Mouse (Mus musculus) layer of hippocampus, adult 2 months (tissue): ENCODE measurements at regions not wholly inside any gene's neighbourhood (a gene's known extent, or its start where the extent isn't known, plus 50 kb on each side); places are given as distances from the start of the nearest gene placed in this dataset.

Experiments used
- DNase-seq, 2 experiments: peaks; one replicate each; pipeline ENCODE4 v3.0.0; 2022; ENCODE audit warnings: low spot score in 2 of 2
- H3K27ac ChIP-seq: fragments of 200-600 bp; 2 replicates; pipeline ENCODE4 v1.8.1; 2022
- H3K4me3 ChIP-seq: fragments of 200-600 bp; 2 replicates; pipeline ENCODE4 v1.8.1; 2022; ENCODE audit warnings: mild to moderate bottlenecking
- CTCF ChIP-seq: fragments of 200-600 bp; conservative IDR thresholded peaks from 2 replicates; pipeline ENCODE4 v1.8.1; 2022; ENCODE audit warnings: antibody characterized with exemption, mild to moderate bottlenecking, moderate library complexity

DNA sequence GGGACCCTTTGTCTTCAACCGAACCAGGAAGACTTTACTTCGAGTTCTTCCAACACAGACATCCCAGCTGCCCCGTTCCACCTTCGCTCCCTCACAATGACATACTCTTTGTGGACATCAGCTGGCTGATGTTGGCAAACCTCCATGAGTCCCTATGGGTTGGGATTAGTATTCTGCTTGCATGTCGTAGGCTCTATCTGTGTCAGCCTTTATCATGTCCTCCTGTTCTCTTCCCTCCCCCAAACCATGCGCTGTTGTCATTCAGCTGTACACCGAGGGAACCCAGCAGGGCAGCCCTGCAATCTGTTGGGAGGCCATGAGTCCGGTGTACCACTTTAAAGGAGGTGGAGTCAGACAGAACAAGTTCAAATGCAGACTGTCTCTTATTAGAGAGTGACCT is 186.8 kb downstream of the Cbln4 start:
- no peak for DNase-seq
- no peak for TF ChIP-seq CTCF
- H3K4me3 ChIP-seq: no peak overlapping the region

DNA sequence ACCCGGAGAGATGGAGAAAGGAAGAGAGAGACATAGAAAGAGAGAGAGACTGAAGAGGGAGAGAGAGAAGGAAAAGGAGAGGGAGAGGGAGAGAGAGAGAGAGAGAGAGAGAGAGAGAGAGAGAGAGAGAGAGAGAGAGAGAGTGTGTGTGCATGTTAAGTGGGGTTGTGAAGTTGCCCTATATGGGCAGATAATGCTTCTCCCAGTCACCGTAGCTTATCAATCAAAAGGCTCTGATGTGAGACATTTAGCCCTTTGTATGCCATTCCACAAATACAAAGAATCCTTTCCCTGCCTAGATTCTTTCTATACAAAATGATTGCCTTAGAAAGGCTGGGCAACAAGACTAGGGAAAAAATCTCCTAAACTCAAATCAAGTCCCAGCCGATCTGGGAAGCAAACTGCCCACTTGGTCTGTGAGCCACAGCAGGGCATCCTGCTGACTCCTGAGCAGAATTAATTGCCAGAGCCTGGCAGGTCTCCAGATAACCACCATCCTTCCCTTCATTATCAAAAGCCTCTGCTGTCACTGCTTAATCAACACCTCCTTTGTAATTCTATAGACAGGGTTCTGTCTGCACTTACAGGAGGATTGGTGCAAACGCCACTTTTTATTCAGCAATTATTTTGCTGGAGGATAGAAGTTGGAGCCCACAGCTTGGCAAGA is 196.3 kb downstream of the Cbln4 start:
- H3K4me3 ChIP-seq: no peak overlapping the region
- no peak overlapping the region for H3K27ac ChIP-seq
- no peak for DNase-seq
- TF ChIP-seq CTCF: no peak

More for the DNA sequence above, 186.8 kb downstream of the Cbln4 start:
- H3K27ac ChIP-seq: no peak overlapping the region

DNA sequence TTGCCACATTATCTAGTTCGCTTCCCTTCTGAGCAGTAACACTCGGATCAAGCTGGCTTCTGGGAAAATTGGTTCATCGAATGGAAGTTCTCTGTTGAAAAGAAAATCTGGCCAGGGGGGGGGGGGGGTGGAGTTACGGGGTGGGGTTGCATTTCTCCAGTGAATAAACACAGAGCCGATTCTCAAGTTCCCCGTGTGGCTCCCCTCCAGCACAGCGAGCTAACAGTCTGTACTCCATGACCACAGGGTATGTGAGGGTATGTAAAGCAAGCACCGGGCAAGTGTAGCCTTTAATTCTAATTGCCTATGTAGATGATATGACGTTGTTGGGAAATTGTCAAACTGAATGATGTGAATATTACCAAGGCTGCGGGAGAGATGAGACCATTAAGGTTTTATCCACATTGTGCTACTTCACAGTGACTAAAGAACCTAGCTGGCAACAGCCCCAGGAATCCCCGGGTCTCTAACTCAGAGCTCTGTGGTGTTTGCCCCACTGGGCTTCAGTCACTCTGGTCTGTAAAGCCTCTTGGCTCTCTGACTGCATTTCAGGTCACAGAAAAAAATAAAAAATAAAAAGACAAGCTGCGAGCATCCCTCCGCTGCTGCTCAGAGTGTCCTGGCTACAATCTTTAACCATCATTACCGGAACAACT is 203.1 kb downstream of the Cbln4 start:
- DNase-seq: no peak
- H3K4me3 ChIP-seq: peak overlapping the region; percentile 31
- no peak for TF ChIP-seq CTCF
- H3K27ac ChIP-seq: no peak overlapping the region

DNA sequence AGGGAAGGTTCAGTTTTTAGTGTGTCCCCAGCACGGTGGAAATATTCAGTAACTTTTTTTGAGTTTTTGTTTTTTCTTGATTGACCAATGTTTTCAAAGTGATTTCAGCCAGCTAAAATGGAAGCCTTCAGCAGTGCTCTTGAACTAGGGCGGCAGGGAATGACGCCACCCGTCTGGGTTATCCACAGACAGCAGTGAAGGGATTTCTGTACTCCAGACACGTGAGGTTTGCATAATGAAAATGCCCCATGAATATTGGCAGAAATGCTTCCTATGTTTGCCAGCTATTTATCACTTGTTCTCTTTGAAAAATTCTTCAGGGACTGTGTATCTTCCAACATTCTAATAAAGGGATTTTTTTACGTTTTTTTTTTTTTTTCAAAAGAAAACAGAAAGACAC is 221.1 kb downstream of the Cbln4 start:
- DNase-seq: no peak
- no peak overlapping the region for H3K4me3 ChIP-seq
- TF ChIP-seq CTCF: no peak

DNA sequence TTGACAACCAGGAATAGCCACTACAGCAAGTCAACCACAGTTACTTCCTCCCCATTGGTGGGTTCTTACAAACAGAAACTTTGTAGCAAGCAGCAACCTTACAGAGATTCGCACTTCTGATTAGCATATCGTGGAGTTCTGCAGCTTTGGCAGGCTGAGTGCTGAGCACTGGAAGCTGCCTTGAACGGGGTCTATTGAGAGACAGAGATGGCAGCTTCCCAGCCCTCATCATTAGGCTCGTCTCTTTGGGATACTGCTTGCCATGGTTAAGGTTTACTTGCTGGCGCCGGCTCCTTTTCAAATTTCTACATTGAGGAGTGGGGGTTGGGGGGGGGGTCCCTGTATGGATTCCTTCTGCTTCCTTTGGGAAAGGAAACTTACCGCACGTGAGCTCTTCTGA is 224.8 kb downstream of the Cbln4 start:
- Histone ChIP-seq H3K4me3 (no peak overlapping the region), H3K27ac (no peak overlapping the region)
- TF ChIP-seq CTCF: no peak
- no peak for DNase-seq

More for the DNA sequence above, 221.1 kb downstream of the Cbln4 start:
- H3K27ac ChIP-seq: no peak overlapping the region

DNA sequence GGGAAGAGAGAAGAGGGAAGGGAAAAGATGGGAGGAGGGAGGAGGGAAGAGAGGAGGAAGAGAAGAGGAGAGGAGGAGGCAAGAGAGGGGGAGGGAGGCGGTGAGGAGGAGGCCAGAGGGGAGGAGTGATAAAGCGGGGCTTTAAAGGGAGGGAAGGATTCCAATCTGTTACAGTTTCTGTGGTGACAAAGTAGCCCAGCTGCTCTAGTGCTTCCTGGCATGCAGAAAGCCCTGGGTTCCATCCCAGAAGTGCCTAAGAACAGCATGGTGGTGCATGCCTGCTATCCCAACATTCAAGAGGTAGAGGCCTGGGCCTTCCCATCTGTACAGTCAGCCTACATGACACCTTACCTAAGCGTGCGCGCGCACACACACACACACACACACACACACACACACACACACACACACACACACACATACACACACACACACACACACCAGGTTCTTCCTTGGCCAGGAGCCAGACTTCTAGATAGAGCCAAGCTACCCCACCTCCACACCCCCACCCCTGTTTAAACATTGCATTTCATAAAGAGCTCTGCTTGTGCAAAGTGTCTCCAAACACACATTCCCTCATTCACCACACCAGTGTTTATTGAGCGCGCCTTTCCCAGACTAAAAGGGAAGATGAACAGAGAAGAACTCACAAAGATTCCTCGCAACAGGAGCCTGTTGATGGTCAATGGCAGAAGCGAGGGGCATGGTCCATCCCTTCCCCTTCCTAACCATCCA is 226.4 kb downstream of the Cbln4 start:
- Histone ChIP-seq H3K27ac (no peak overlapping the region), H3K4me3 (no peak overlapping the region)
- DNase-seq: peak; percentile 42 to 66
- no peak for TF ChIP-seq CTCF

DNA sequence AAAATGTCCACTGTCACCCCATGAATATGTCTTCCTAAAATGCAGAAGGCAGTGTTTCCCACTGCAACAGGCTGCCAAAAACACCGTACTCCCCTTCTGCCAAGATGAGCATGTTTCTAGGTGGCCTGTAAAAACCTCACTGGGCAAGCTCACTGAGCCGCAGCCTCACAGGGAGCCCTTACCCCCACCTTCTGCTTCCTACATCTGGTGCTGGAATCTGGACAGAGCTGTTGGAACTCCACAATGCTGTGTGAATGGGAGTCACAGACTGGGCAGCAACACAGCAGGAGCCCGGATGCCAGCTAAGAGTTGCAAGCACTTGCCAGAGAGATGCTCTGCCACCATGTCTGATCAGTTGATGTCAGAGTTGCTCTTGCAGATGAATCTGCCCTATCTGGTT is 230.6 kb downstream of the Cbln4 start:
- Histone ChIP-seq H3K4me3 (no peak overlapping the region), H3K27ac (no peak overlapping the region)
- no peak for TF ChIP-seq CTCF
- no peak for DNase-seq

DNA sequence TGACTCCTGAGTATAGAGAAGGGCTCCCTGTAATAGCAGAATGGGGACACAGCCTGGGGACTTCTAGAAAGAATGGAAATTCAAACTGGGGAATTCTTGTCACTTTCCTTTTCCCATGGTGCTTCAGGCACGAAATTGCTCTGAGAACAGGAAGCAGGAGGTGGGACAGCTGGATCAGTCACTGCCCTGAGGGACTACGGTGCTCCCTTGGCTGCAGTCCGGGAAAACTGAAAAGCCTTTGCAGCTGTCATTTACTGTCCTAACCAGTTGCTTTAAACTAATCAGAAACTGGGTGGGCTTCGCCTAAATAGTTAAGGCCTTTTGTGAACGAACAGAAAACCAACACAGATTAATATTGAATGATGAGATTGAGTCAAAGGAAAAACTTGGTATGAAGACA is 237.9 kb downstream of the Cbln4 start:
- no peak for TF ChIP-seq CTCF
- Histone ChIP-seq H3K27ac (no peak overlapping the region), H3K4me3 (no peak overlapping the region)
- DNase-seq: no peak

DNA sequence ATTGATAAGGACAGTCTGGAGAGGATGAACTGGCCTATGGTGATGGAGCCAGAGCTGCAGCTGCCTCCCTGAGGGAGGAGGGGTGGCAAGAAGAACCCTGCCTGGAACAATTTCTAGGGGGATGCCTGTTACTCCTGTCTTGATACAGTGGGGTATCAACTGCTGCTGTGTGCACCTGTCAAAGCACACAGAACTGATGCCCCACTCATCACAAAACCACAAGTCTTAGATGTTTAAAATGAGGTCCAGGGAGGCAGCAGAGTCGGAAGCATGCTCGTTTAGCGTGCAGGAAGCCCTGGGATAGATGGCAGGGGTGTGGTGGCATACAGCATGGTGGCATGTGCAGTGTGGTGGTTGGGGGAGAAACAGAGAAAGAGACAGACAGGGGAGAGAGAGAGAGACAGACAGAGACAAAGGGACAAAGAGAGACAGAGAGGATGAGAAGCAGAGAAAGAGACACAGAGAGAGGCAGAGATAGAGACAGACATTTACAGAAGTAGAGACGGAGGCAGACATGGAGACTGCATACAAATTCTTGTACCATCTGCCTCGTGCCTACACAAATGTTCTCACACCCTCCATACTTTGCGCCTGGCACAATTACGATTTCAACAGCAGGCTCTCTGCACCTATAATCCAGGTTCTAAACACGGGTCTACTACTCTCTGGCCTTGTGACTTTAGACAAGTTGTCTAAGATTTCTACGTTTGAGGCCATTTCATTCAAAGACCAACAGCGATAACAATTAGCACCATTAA is 242.6 kb downstream of the Cbln4 start:
- Histone ChIP-seq H3K27ac (no peak overlapping the region), H3K4me3 (no peak overlapping the region)
- no peak for DNase-seq
- no peak for TF ChIP-seq CTCF

DNA sequence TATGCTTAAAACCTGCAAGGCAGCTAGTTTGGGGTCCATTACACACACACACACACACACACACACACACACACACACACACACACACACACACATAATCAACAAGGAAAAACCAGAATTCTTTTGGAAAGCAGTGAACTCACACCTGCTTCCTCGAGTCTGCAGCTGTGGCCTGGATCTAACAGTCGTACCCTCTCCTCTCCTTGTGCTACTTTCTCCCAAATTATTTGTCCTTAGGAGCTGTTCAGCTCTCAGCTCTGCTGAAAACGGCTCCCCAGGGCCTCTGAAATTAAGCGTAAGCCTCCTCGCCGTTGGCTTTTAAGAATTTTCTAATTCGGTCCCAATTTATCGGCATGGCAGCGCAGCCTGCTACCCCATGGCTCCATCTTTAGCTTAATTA is 243.9 kb downstream of the Cbln4 start:
- H3K4me3 ChIP-seq: no peak overlapping the region
- no peak for DNase-seq
- no peak for TF ChIP-seq CTCF
- H3K27ac ChIP-seq: no peak overlapping the region

DNA sequence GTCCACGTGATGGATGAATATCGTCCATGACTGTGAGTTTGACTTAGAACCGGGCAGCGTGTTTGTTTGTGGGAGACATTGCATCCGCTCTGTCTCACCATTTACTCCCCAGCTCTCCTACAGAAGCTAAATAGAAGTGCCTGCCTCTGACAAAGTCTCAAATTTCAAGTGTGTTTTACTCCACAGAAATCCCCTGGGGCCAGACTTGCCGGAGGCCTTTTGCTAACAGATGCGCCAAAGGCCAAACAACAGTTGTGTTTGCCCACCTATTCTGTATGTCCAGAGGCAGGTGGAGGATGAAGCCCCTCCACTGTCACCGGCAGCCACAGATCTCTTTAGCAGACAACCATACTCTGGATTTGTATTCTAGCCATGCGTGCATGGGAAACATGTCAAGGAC is 252.6 kb downstream of the Cbln4 start:
- no peak for TF ChIP-seq CTCF
- Histone ChIP-seq H3K4me3 (no peak overlapping the region), H3K27ac (no peak overlapping the region)
- no peak for DNase-seq

DNA sequence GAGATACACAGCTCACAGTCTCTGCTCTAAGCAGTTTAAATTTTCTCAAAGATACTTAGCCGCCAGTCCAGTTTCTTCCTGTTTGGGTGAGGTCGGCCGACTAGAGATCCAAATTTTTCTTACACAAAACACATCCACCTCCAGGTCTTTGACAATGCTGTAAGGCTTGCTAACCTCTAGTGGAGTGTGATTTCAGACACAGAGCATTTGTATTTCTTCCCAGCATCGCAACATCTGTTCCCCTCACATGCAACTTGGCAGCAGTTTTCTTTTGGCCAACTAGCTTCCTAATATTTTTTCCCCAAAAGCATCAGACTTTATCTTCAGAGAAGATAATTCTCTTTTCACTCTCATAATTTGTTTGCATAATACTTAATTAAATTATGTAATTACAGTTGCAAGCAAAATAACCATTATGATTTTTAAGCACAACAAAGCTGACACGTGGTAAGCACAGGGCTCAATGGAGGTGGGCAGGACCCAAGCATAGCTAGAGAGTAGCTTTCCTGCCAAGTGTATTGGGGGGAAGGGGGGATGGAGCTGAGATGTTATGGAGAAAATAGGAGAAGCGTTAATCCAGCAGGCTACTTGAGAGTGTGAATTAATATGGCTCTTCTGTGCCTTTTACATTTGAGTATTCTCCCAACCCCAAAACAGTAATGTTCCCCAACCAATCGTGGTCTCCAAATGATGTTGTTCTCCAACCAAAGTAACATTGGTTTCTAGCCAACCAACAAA is 276.9 kb downstream of the Cbln4 start:
- H3K27ac ChIP-seq: no peak overlapping the region
- DNase-seq: no peak
- TF ChIP-seq CTCF: no peak
- no peak overlapping the region for H3K4me3 ChIP-seq

DNA sequence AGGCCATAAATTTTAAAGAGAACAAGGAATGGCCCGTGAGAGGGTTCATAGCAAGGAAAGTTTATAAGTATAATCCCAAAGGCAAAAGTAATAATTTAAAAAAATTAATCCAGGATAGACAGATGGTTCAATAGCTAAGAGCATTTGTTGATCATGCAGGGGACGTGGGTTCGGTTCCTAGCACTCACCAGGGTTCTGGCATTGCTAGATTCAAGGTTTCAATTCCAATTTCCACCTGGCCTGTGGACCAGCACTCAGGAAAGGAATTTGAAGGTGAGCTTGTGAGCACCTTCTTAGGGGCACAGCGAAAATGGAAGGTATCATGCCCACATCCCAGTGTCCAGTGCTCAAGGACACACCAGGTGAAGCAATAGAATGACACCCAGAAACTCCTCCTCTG is 278.2 kb downstream of the Cbln4 start:
- DNase-seq: no peak
- Histone ChIP-seq H3K4me3 (no peak overlapping the region), H3K27ac (no peak overlapping the region)
- no peak for TF ChIP-seq CTCF
